Mouse (Mus musculus) heart, postnatal 0 days (tissue): ENCODE measurements at regions not wholly inside any gene's neighbourhood (a gene's known extent, or its start where the extent isn't known, plus 50 kb on each side); places are given as distances from the start of the nearest gene placed in this dataset.

ENCODE experiments used
- CTCF ChIP-seq: IDR thresholded peaks from 2 replicates; pipeline ENCODE4 v1.5.1; 2016; ENCODE audit warnings: antibody characterized with exemption, control low read depth, low read depth
- EP300 ChIP-seq: IDR thresholded peaks from 2 replicates; pipeline ENCODE4 v1.6.1; 2016; ENCODE audit warnings: antibody characterized with exemption, low read depth

- TF ChIP-seq CTCF (no peak), EP300 (no peak)
Observed at GRCm38 (mm10) chr10:37323689-37324088, 185.0 kb upstream of the Marcks start.
